Mouse (Mus musculus) kidney, embryonic 14.5 days (tissue): ENCODE data around the gene St6galnac3. TPM values are rescaled to one million over a fixed set of nuclear protein-coding genes. Genes with fewer than 3 reads are reported as not detected.

Experiments
- ATAC-seq: fragments of 200-750 bp; cut with Nextera tagmentation; 2 replicates; pipeline ENCODE4 v1.8.0; 2017; ENCODE audit warnings: moderate number of reproducible peaks, mild to moderate bottlenecking, moderate TSS enrichment, moderate library complexity; ENCODE audit not compliant: low FRiP score, low TSS enrichment
- H3K27ac ChIP-seq: fragments of 300-500 bp; sonication (generic); 2 replicates; pipeline ENCODE4 v1.5.1; 2014; ENCODE audit warnings: low read depth, mild to moderate bottlenecking, low read length, moderate library complexity, mixed read lengths
- H3K27me3 ChIP-seq: fragments of 300-500 bp; sonication (generic); 2 replicates; pipeline ENCODE4 v1.6.1; 2014; ENCODE audit warnings: mild to moderate bottlenecking, low read length; ENCODE audit not compliant: control insufficient read depth, insufficient read depth
- H3K36me3 ChIP-seq: fragments of 300-500 bp; sonication (generic); 2 replicates; pipeline ENCODE4 v1.6.1; 2014; ENCODE audit warnings: low read length, mixed read lengths; ENCODE audit not compliant: control insufficient read depth, insufficient read depth
- H3K4me1 ChIP-seq: fragments of 300-500 bp; sonication (generic); 2 replicates; pipeline ENCODE4 v1.6.1; 2014; ENCODE audit warnings: low read length, mixed read lengths; ENCODE audit not compliant: control insufficient read depth, insufficient read depth
- H3K4me2 ChIP-seq: fragments of 300-500 bp; sonication (generic); replicated peaks from 2 replicates; pipeline ENCODE4 v1.6.1; 2014; ENCODE audit warnings: low read depth, mild to moderate bottlenecking, low read length
- H3K4me3 ChIP-seq: fragments of 300-500 bp; sonication (generic); 2 replicates; pipeline ENCODE4 v1.5.1; 2014; ENCODE audit warnings: mild to moderate bottlenecking, low read length
- H3K9ac ChIP-seq: fragments of 300-500 bp; sonication (generic); 2 replicates; pipeline ENCODE4 v1.6.1; 2014; ENCODE audit warnings: low read depth, mild to moderate bottlenecking, low read length, moderate library complexity
- H3K9me3 ChIP-seq: fragments of 300-500 bp; sonication (generic); 2 replicates; pipeline ENCODE4 v1.6.1; 2016; ENCODE audit warnings: low read length; ENCODE audit not compliant: control insufficient read depth
- WGBS: fragments of 180-500 bp; shearing (Covaris S2); extraction: QIAGEN DNeasy Blood & Tissue Kit; methylation state at CpG from one replicate; pipeline ENCODE4 v1.1.7; 2014; 5-methylcytosine and 5-hydroxymethylcytosine counted together
- polyA plus RNA-seq: library from polyadenylated mRNA; unstranded; fragments of >200 nt; fragmentation: Nextera tagmentation; extraction: Ambion mirVana; gene quantifications from 2 replicates; pipeline ENCODE4 v1.2.1, GENCODE M21; 2014

Gene St6galnac3
- polyA plus RNA-seq, 1 experiment from 2014 or later = 63.8 TPM

DNA sequence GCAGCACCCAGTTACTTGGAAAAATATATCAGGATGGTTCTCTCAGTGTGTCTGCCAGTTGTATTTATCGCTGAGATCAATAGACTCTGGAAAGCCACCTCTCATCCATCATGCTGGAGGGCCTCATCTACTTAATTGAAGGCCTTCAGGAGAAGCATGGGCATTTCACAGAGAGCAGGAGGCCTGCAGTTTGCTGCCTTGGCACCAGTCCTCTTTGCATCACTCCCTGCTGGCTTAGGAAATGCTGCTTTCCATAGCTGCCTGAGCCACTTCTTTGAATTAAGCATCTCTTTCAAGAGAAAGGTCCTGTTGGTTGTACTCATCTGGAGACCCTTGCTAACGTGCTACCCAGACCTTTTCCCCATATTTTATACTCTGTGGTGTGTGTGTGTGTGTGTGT, 536.8 kb downstream of the St6galnac3 start:
- Histone ChIP-seq H3K4me3 (no peak overlapping the region), H3K27me3 (no peaks in the 10 kb centered on the region), H3K36me3 (no peaks in the 10 kb centered on the region), H3K9me3 (no peaks in the 10 kb centered on the region), H3K4me1 (no peaks in the 10 kb centered on the region), H3K27ac (no peak overlapping the region), H3K9ac (no peak overlapping the region), H3K4me2 (no peak overlapping the region)
- ATAC-seq = no peak
- WGBS = 77% methylated on average over 2 of the region's 2 CpGs

DNA sequence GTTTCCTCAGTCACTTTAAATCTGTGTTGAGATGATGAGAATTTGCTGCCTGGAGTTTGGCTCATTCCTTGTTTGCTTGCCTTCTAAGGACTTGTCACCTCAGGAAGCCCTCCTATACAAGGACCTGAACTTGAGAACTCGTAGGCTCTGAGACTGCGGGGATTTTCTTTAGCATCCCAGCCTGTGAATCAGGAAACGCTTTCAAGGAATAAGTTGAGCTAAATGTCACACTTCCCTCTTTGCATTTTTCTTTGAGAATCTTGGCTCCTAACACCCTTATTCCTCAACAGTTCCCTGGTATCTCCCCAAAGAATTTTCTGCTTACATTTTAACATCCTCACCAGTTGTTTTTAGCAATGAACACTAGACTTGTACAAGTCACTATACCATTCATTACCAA, 539.9 kb downstream of the St6galnac3 start:
- no peaks in the 10 kb centered on the region for H3K4me1 ChIP-seq
- H3K9me3 ChIP-seq = no peaks in the 10 kb centered on the region
- H3K9ac ChIP-seq = no peak overlapping the region
- H3K27me3 ChIP-seq = no peaks in the 10 kb centered on the region
- no peak overlapping the region for H3K4me3 ChIP-seq
- H3K27ac ChIP-seq = no peak overlapping the region
- no peaks in the 10 kb centered on the region for H3K36me3 ChIP-seq
- no peak overlapping the region for H3K4me2 ChIP-seq
- no peak for ATAC-seq
- WGBS = 74% methylated on average over 3 of the region's 3 CpGs

DNA sequence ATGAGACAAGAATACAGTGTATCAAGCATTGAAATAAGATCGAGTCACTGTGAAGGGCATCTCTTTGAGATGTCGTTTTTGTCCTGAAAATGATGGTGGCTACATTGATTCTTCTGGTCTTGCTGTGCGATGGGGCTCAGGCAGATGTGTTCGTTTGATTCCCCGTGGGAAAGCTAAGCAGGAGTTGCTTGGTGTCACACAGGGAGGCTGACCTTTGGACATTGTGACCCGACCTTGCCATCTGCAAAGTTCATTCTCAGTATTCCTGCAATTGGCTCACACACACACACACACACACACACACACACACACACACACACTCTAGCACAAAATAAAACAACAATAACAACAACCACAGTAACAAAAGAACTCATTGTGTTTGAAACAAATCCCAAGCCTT, 543.7 kb downstream of the St6galnac3 start:
- ATAC-seq = no peak
- 46% methylated on average over 6 of the region's 6 CpGs for WGBS
- no peak overlapping the region for H3K4me3 ChIP-seq
- H3K4me1 ChIP-seq = no peaks in the 10 kb centered on the region
- no peaks in the 10 kb centered on the region for H3K36me3 ChIP-seq
- no peak overlapping the region for H3K4me2 ChIP-seq
- H3K27me3 ChIP-seq = no peaks in the 10 kb centered on the region
- H3K9ac ChIP-seq = no peak overlapping the region
- no peak overlapping the region for H3K27ac ChIP-seq
- no peaks in the 10 kb centered on the region for H3K9me3 ChIP-seq

DNA sequence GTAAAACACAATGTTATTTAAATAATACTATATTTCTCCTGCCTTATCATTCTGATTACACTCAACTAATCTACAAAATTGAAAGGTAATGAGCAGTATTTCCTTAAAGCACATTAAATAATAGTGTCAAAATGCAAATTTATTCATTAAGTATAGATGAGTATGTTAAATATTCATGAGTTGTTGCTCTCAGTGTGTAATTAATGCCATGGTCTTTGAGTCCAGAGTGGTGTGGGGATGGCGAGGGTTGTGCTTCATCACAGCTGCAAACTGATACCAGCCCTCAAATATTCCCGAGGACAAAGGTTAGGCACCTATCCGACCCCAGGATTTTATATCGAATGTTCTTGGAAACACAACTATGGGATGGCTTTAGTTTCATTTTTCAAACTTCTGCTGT, 548.2 kb downstream of the St6galnac3 start:
- Histone ChIP-seq H3K27ac (no peak overlapping the region), H3K36me3 (no peaks in the 10 kb centered on the region), H3K9me3 (no peaks in the 10 kb centered on the region), H3K9ac (no peak overlapping the region), H3K27me3 (no peaks in the 10 kb centered on the region), H3K4me3 (no peak overlapping the region), H3K4me2 (no peak overlapping the region), H3K4me1 (no peaks in the 10 kb centered on the region)
- no peak for ATAC-seq
- 78% methylated on average over 4 of the region's 4 CpGs for WGBS

DNA sequence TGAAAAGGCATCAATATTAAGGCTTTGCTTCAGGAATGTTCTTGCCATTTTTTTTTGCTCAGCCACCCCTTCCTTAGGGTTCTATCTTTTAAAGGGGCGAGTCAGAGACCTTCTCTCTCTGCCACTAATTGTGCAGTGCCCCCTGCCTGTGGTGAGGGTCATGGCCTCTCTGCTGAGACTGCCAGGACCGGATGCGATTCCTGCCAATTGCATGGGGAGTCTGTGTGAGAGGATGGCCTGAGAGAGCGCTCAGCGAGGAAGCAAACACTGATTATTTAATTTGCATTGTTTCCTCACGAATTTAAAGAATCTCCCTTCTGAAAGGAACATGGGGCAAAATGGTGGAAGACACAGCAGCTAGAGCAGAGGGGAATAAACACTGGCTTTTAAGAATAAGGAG, 548.6 kb downstream of the St6galnac3 start:
- Histone ChIP-seq H3K36me3 (no peaks in the 10 kb centered on the region), H3K4me2 (no peak overlapping the region), H3K27me3 (no peaks in the 10 kb centered on the region), H3K4me3 (no peak overlapping the region), H3K9me3 (no peaks in the 10 kb centered on the region), H3K27ac (no peak overlapping the region), H3K9ac (no peak overlapping the region), H3K4me1 (no peaks in the 10 kb centered on the region)
- no peak for ATAC-seq
- WGBS = 68% methylated on average over 6 of the region's 6 CpGs

DNA sequence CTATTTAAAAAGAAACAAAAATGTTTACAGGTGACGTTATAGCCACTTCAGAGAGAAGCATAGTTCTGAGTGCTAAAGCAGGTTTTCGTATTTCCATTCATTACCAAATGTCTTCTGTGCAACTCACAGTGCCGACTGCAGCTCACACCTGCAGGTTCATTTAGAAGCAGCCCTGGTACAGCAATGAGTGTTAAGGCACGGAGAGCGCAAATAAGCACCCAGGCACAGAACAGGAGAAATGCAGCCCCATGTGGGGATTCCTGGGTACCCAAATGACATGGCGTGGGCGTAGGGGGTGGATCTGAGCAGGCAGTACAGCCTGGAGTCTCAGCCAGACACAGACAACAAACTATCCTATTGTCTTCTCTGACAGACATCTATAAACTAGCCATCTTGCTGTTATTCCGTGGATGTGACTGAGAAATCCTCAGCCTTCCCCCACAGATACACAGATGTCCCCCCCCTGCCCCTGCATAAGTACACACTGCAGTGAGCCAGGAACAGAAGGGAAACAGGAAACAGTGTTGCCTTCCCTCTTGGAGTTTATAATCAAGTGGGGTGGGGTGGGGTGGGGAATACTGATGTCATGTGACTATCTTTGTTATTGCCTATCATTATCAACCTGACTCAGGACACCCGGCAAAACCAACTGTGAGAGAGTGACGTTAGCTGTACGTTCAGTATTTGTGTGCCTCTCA, 550.5 kb downstream of the St6galnac3 start:
- Histone ChIP-seq H3K9me3 (no peaks in the 10 kb centered on the region), H3K27me3 (no peaks in the 10 kb centered on the region), H3K36me3 (no peaks in the 10 kb centered on the region), H3K9ac (no peak overlapping the region), H3K27ac (no peak overlapping the region), H3K4me3 (no peak overlapping the region), H3K4me1 (no peaks in the 10 kb centered on the region), H3K4me2 (no peak overlapping the region)
- WGBS = 81% methylated on average over 11 of the region's 11 CpGs
- no peak for ATAC-seq

DNA sequence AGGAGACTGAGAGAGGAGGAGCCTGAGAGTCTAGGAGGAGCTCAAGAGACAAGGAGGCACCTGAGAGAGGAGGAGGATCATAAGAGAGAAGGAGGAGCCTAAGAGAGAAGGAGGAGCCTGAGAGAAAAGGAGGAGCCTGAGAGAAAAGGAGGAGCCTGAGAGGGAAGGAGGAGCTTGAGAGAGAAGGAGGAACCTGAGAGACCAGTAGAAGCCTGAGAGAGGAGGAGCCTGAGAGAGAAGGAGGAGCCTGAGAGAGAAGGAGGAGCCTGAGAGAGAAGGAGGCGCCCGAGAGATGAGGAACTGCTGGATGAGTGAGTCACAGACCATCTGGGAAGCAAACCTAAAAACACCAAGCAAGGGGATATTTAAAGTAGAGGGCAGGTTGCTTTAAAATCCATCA, 551.4 kb downstream of the St6galnac3 start:
- no peak overlapping the region for H3K9ac ChIP-seq
- 100% methylated on average over 2 of the region's 2 CpGs for WGBS
- H3K36me3 ChIP-seq = no peaks in the 10 kb centered on the region
- H3K4me2 ChIP-seq = no peak overlapping the region
- no peaks in the 10 kb centered on the region for H3K27me3 ChIP-seq
- no peak overlapping the region for H3K4me3 ChIP-seq
- no peak for ATAC-seq
- no peaks in the 10 kb centered on the region for H3K9me3 ChIP-seq
- H3K27ac ChIP-seq = no peak overlapping the region
- H3K4me1 ChIP-seq = no peaks in the 10 kb centered on the region

DNA sequence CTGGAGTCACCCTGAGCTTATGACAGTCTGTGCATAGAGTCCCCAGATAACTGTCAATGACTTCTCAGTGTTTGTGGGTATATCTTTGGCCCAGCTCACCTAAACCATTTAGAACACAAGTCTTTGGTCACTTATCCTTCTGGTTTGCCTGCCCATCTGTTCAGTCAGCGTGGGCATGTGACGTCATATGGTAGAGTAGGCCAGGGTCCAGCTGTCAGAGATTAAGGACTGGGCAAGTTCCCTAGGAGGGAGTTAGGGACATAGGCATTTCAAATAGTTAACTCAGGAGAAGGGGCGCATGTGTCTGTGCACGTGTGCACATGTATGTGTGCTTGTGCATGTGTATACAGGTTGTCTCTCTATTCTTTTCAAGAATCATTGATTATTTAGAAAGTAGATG, 554.8 kb downstream of the St6galnac3 start:
- no peak for ATAC-seq
- WGBS = 91% methylated on average over 4 of the region's 4 CpGs
- H3K9me3 ChIP-seq = no peaks in the 10 kb centered on the region

DNA sequence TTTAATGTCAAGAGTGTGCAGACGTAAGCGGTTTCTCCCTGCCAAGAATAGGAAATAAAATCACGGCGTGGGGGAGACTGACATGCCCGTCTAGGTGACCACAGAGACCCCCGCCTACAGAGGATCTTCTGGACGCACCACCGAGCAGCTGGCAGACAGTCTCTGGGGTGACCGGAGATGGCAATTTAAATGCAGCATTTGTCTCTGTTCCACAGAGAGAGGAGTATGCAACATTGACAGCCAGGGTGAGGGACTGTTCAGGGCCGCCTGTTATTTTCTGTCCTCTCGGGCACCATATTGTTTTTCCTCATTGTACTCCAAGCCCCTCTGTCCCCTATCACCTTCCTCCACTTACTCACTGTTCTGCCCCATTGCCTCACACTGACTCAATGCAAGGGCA, 555.2 kb downstream of the St6galnac3 start:
- no peak overlapping the region for H3K27ac ChIP-seq
- H3K9me3 ChIP-seq = no peaks in the 10 kb centered on the region
- no peaks in the 10 kb centered on the region for H3K27me3 ChIP-seq
- H3K4me2 ChIP-seq = no peak overlapping the region
- WGBS = 41% methylated on average over 11 of the region's 11 CpGs
- ATAC-seq = 0 out of 2 replicates have a peak, but pooled peaks have one; percentile 24
- H3K36me3 ChIP-seq = no peaks in the 10 kb centered on the region
- H3K4me1 ChIP-seq = no peaks in the 10 kb centered on the region
- no peak overlapping the region for H3K9ac ChIP-seq
- no peak overlapping the region for H3K4me3 ChIP-seq

More for the DNA sequence above, 554.8 kb downstream of the St6galnac3 start:
- no peak overlapping the region for H3K4me2 ChIP-seq
- H3K4me3 ChIP-seq = no peak overlapping the region
- H3K9ac ChIP-seq = no peak overlapping the region
- H3K27me3 ChIP-seq = no peaks in the 10 kb centered on the region
- no peaks in the 10 kb centered on the region for H3K4me1 ChIP-seq
- no peak overlapping the region for H3K27ac ChIP-seq
- no peaks in the 10 kb centered on the region for H3K36me3 ChIP-seq
